Mouse (Mus musculus): ENCODE data around the gene Limch1.

Gene Limch1

DNA sequence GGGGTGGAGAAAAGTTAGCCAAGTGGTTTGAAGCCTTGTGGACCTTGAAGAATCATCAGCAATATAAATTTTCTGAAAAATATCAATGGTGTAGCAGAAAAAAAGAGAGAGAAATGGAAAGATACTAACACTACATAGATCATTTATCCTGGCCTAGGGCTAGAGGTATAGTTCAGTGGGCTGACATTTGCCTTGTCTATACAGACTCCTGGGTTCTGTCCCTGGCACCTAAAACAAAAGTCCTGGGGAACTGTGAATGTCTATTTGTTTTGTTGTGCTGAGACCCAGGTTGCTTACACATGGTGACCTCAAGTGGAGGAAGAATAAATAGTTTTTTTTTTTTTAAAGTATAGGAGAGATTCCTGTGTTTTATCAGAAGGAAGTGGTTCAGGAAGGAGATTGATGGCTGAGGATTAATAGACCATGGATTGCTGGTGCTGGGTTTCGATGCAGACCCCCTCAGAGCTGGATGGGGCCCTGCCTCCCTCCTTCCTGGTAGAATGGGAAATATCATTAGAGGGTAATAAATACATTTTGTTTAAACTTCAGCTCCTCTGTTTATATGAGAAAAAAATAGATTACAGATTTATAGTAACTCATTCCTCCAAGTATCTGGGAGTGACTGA lies 40.5 kb downstream of the Limch1 start:
- no peak for DNase-seq (ENCODE audit: low read depth)

- no peak for DNase-seq (ENCODE audit: low read depth)
Measured at GRCm38 (mm10) chr5:66786621-66787061, 41.0 kb downstream of the Limch1 start.

DNA sequence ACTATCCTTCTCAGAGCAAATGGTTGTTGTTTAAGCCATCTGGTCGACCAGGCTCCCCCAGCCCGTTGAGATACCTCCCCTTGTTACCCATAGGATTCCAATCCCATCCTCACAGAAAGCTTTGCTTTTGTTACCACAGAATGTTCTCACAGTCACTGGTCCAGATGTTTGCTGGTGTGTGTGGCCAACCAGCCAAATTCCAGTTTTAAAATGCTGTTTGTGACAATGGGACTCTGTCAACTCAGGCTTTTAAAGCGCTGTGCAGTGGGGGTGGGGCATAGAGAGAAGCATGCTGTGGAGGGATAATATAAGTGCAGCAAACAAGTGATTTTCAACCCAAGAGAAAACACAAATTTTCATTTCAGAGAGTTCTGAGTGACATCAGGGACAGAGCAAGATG lies 43.4 kb downstream of the Limch1 start:
- DNase-seq (ENCODE audit: low read depth), result no peak

DNA sequence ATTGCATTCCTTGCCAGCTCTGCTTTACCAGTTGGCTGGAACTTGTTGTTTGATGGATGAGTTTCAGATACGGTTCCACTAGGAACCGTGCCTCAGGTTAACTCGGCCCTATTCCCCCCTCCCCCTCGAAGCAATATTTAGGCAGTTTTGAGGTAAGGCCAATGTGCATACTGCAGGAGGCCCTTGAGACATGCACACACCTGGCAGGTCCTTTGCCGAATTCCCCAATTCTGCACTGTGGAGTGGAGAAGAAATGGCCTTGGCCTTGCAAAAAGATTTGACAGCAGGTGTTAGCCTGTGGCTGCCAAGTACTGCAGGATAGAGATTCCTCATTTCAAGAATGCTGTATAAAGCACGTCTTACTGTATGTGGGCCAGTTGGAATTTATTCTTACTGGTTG lies 45.5 kb downstream of the Limch1 start:
- no peak for DNase-seq (ENCODE audit: low read depth)

DNA sequence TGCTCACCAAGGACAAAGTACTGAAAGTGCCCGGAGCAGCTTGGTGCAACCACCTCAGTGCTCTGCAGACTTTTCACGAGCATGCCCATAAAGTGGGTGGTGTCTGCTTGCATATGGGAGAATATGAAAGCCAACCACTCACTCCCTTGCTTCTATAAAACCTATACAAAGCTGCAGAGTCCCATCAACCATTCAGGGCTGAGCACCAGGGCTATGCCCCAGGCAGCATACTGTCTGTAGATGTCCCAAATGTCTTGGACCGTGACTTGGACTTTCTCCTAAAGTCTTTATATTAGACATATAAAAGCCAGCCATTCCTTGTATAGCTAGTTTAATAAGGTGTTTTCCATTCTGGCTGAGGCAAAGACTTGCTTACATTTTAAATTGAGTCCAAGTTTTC lies 47.6 kb downstream of the Limch1 start:
- no peak for DNase-seq (ENCODE audit: low read depth)

DNA sequence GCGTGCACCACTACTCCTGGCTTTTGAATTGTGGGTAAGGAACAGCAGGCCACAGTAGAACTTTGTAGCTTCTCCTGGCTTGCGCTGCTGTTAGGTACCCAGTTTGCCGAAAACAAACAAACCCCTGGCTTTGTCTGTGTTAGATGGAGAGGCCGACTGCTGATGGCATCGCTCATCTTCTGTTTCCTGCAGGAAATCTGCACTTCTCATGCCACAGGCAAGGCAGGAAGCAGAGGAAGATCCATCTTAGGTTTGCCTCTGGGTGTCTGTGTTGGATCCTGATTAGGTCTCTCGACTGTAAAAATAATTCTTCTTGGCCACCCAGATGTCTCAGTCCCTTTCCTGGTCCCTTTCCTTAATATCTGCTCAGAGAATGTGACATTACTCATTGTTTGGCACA lies 51.7 kb downstream of the Limch1 start:
- DNase-seq (ENCODE audit: low read depth), result no peak

GRCm38 (mm10) chr5:66798135-66798534 lies 52.5 kb downstream of the Limch1 start:
- DNase-seq (ENCODE audit: low read depth), result no peak

DNA sequence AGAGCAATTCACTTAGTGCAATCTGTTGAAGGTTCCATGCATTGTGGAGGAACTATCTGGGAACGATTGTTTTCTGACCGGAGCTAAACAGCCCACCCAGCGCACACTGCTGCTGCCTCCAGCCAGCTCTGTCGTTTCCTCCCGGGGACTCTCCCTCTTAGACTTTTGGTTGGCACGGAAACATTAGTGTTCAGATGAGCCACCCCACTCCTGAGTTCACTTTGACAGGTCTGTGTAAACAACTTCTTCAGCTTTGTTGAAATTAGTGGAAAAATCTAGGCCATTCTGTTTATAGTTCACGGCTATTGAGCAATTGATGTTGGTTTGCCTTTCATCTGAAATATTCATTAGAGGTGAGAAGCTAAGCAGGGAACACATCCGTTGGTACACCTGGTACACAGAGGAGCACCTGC lies 53.0 kb downstream of the Limch1 start:
- no peak for DNase-seq (ENCODE audit: low read depth)

- no peak for DNase-seq (ENCODE audit: low read depth)
Measured at GRCm38 (mm10) chr5:66800243-66800642, 54.6 kb downstream of the Limch1 start.

- DNase-seq (ENCODE audit: low read depth), result no peak
Measured at GRCm38 (mm10) chr5:66800977-66801376, 55.4 kb downstream of the Limch1 start.

DNA sequence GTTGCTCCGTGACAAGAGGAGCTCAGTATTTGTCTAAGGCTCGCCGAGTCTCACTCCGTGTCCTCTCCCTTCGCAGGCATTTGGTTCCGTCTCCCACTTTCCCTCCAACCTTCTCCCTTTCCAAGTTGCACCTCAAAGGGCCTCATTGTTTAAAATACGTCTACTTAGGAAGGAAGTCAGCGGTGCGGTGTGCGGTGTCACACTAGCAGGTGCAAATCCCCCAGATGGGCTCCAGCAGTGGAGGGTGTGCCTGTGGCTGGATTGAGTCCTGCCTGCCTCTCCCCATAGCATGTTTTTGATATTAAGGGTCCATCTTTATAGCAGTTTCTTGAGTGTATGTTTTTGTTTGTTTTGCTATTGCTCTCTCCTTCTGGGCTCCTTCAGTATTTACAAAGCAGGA lies 56.6 kb downstream of the Limch1 start:
- no peak for DNase-seq (ENCODE audit: low read depth)

DNA sequence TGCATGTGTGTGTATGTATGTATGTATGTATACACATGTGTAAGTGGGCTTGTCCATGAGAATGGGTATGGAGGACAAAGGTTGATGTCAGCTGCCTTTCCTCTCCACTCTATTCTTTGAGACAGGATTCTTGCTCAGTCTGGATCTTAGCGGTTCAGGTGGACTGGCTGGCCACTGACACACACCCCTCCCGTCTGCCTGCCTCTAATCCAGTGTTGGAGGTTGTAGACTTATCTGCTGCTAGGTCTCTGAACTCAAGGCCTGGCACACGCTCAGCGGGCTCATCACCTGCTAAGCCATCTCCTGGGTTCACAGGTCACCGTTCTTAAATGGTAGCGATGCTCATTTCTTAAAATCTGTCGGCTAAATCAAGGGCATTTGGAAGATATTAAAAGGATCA lies 60.7 kb downstream of the Limch1 start:
- DNase-seq (ENCODE audit: low read depth), result no peak

DNA sequence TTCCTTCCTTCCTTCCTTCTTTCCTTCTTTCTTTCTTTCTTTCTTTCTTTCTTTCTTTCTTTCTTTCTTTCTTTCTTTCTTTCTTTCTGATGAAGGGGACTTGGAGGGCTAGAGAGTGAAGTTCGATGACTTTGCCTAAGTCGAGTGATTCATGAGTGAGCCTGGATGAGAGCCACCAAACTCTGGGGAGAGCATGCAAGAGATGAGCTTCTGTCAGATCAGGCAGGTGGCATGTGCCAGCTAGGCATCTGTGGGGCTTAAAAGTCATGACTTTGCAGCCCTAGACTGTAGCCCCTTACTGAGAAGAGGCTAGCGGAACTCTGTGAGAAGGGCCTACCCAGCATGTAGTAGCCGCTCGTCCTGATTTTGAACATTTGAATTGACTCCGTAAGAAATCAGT lies 62.1 kb downstream of the Limch1 start:
- DNase-seq (ENCODE audit: low read depth), result no peak

DNA sequence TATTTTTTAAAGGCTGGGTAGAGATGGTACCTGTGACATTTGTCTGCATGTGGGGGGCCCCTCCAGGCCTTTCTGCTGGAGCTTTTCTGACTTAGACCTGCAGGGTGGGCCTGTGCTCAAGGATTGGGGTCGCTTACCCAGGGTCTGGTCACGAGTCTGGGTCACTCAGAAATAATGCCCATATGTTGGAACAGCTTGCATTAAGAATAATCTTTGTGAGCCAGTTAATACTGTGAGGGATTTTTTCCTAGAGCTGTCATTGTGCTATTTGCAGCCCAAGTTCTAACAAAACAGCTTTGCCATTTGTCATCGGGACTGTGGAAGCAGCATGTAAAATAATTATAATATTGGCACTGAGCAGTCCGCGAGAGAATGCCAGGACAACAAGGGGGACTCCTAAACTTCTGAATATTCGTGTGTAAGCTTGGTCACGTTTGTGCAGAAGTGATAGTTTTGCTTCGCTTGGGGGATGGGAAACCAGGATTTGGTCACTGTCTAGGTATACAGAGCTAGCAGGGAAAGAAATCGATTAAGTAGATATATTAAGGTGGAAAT lies 63.5 kb downstream of the Limch1 start:
- no peak for DNase-seq (ENCODE audit: low read depth)

- no peak for DNase-seq (ENCODE audit: low read depth)
Measured at GRCm38 (mm10) chr5:66810396-66810795, 64.8 kb downstream of the Limch1 start.

GRCm38 (mm10) chr5:66814674-66815073 lies 69.0 kb downstream of the Limch1 start:
- no peak for DNase-seq (ENCODE audit: low read depth)

GRCm38 (mm10) chr5:66815877-66816276 lies 70.2 kb downstream of the Limch1 start:
- DNase-seq (ENCODE audit: low read depth), result no peak

- DNase-seq (ENCODE audit: low read depth), result no peak
Measured at GRCm38 (mm10) chr5:66816751-66817150, 71.1 kb downstream of the Limch1 start.

DNA sequence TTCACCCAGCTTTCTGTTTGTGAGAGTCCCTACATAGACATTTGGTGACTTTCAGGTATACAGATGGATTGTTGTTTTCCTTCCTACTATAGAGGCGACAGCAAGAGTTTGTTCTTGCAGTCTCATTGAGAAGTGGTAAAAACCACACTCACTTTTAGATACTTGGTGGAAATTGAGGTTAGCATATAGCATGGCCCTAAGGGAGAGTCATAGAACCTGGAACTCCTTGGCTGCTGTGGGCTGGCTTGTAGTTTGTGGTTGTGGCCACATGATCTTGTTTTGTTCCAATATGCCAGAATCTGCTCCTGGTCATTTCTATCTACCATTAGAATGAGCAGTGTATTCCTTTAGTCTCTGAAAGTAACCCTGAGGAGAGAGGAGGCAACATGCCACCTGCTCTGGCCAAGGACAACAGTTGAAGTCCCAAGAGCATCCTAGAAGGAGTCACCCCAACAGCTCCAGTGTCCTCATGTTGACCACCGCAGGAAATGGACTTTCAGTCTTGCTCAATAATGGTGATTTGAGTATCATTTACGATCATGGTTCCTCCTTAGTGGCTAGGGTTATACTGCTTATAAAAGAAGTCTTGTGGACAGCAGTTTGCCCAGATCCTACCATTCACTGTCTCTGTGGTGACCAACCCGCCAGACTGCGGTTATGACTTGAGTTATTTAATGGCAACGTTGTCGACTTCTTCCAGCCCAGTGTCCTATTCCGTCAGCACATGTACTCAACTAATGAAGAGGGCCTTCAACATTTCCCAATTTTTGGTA lies 71.7 kb downstream of the Limch1 start:
- DNase-seq (ENCODE audit: low read depth), result no peak

- no peak for DNase-seq (ENCODE audit: low read depth)
Measured at GRCm38 (mm10) chr5:66822500-66823205, 77.0 kb downstream of the Limch1 start.

DNA sequence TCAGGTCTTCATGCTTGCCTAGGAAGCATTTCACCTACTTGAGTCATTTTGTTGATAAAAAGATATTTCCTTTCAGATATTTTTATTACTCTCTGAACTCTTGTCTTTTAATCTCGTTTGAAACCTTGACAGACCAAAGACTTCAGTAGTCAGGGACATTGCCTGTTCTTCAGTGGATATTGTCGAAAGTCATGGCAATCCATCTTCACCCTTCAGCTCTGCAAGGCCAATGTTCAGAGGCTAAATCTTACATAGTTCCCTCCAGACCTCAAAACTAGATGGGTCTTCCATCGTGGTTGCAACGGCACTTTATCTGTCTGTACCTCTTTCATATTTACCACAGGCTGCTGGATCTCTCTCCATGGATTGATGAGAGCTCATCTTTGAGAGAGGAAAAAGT lies 80.0 kb downstream of the Limch1 start:
- DNase-seq (ENCODE audit: low read depth), result no peak

DNA sequence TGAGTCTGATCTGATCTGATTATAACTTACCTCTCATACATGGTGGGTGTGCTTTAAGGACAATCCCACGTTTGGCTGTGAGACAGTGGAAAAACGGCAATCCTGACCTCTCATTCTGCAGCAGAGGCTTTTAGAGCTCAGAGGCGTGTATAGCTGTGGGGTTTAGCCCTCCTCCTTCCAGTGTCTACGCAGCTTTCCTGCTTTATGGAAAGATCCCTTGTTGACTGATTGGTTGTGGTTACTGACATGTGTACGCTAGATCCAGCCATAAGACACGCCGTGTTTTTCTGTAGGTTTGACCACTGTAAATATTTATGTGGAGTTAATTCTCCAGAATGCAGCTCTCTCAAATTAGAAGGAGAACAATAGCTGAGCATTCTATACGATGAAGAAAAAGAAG lies 81.2 kb downstream of the Limch1 start:
- DNase-seq (ENCODE audit: low read depth), result no peak

- DNase-seq (ENCODE audit: low read depth), result no peak
Measured at GRCm38 (mm10) chr5:66829505-66829904, 83.9 kb downstream of the Limch1 start.

Data from fibroblast of lung, adult 2 months (primary cell).